In the genomic region with DNA sequence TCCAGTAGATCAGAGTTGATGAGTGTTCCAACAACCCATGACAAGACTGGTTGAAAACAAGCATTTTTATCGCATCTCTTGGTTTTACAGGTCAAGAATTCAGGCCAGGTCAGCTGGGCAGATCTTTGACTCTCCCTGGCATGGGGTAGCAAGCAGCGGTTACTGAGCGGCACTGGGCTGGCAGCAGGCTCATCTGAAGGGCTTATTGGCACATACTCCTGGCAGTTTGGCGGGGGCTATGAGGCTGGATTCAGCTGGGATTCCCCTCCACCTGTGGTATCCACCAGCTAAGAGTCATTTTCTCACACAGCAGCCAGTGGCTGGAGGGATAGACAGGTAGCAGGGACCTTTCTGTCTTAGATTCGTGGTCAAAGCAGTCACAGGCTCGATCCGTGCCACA, we compare ENCODE assay signal across 20 mouse cellular contexts. TPM values are rescaled to one million over a fixed set of nuclear protein-coding genes. Genes with fewer than 3 reads are reported as not detected.
DNase-seq lines count a peak whose midpoint lies in the region; ATAC-seq and TF ChIP-seq lines count a peak whose summit lies in the region.
"Had no signal": no experiment of that assay in that cellular context is flagged by ENCODE, and none has a peak within 500 bp of the region (broad histone marks: within the 10 kb centered on the region; RNA-seq: fewer than 3 reads in every experiment).

No protein-coding gene starts in this region.

- H3K36me3 ChIP-seq in forebrain, embryonic 10.5 days (replicated peaks): no peaks in the 10 kb centered on the region
- no peaks in the 10 kb centered on the region for H3K36me3 ChIP-seq in forebrain, embryonic 12.5 days (replicated peaks)
- no peaks in the 10 kb centered on the region for H3K36me3 ChIP-seq in liver, adult 2 months (ENCODE audit: control insufficient read depth, insufficient read depth, low read length)
- no peaks in the 10 kb centered on the region for H3K36me3 ChIP-seq in liver, embryonic 12.5 days
- no peaks in the 10 kb centered on the region for H3K36me3 ChIP-seq in heart, embryonic 15.5 days
- H3K36me3 ChIP-seq in limb, embryonic 10.5 days: no peaks in the 10 kb centered on the region
- H3K36me3 ChIP-seq in midbrain, embryonic 11.5 days (ENCODE audit: control insufficient read depth, insufficient read depth, low read length): no peaks in the 10 kb centered on the region
- H3K36me3 ChIP-seq: limb, embryonic 15.5 days; midbrain, embryonic 10.5 days; neural tube, embryonic 15.5 days had no signal

- no peak overlapping the region for H3K4me3 ChIP-seq in forebrain, embryonic 10.5 days
- H3K4me3 ChIP-seq in forebrain, embryonic 12.5 days (replicated peaks): no peak overlapping the region
- H3K4me3 ChIP-seq in liver, adult 2 months (ENCODE audit: insufficient read depth, low read depth, low read length): no peak overlapping the region
- H3K4me3 ChIP-seq in liver, embryonic 12.5 days: no peak overlapping the region
- no peak overlapping the region for H3K4me3 ChIP-seq in heart, embryonic 15.5 days
- no peak overlapping the region for H3K4me3 ChIP-seq in limb, embryonic 10.5 days
- H3K4me3 ChIP-seq in midbrain, embryonic 11.5 days (ENCODE audit: low read depth, low read length): no peak overlapping the region
- H3K4me3 ChIP-seq: layer of hippocampus, adult 2 months; limb, embryonic 15.5 days; midbrain, embryonic 10.5 days; neural tube, embryonic 15.5 days had no signal

- no peak for TF ChIP-seq POLR2A in liver, adult 2 months (IDR thresholded peaks at IDR 0.05; ENCODE audit: extremely low read depth, insufficient read depth, low read length)

- 0 out of 2 replicates have a peak overlapping the region, but pooled peaks have one; percentile 56 for H3K27ac ChIP-seq in forebrain, embryonic 10.5 days
- H3K27ac ChIP-seq in forebrain, embryonic 12.5 days: no peak overlapping the region
- no peak overlapping the region for H3K27ac ChIP-seq in liver, adult 2 months (replicated peaks; ENCODE audit: insufficient read depth, low read depth, low read length)
- H3K27ac ChIP-seq in liver, embryonic 12.5 days: no peak overlapping the region
- H3K27ac ChIP-seq in heart, embryonic 15.5 days: peak overlapping the region; percentile 94
- H3K27ac ChIP-seq in limb, embryonic 10.5 days: peak overlapping the region; percentile 82
- no peak overlapping the region for H3K27ac ChIP-seq in midbrain, embryonic 11.5 days (ENCODE audit: low read depth, low read length)
- H3K27ac ChIP-seq: hindbrain, postnatal 0 days; layer of hippocampus, adult 2 months; macrophage; midbrain, embryonic 10.5 days; neural tube, embryonic 15.5 days had no signal

- peaks cover 19% of the 10 kb centered on the region for H3K27me3 ChIP-seq in forebrain, embryonic 10.5 days (ENCODE audit: poor library complexity, severe bottlenecking)
- H3K27me3 ChIP-seq in forebrain, embryonic 12.5 days: peaks cover 3% of the 10 kb centered on the region; the same call in 1 of the 2 replicates
- H3K27me3 ChIP-seq in liver, adult 2 months (ENCODE audit: control insufficient read depth, insufficient read depth, low read length): no peaks in the 10 kb centered on the region
- H3K27me3 ChIP-seq in liver, embryonic 12.5 days (replicated peaks): peaks cover 37% of the 10 kb centered on the region
- H3K27me3 ChIP-seq in heart, embryonic 15.5 days: no peaks in the 10 kb centered on the region
- H3K27me3 ChIP-seq in limb, embryonic 10.5 days (ENCODE audit: low read depth, poor library complexity, severe bottlenecking): peaks cover 4% of the 10 kb centered on the region; the same call in 1 of the 2 replicates
- H3K27me3 ChIP-seq in midbrain, embryonic 11.5 days (ENCODE audit: control insufficient read depth, insufficient read depth, low read length): no peaks in the 10 kb centered on the region
- H3K27me3 ChIP-seq: limb, embryonic 15.5 days; neural tube, embryonic 15.5 days had no signal

- H3K9ac ChIP-seq in forebrain, embryonic 12.5 days: no peak overlapping the region
- H3K9ac ChIP-seq in liver, adult 2 months (ENCODE audit: low read depth, low read length): no peak overlapping the region
- H3K9ac ChIP-seq in liver, embryonic 12.5 days: no peak overlapping the region
- H3K9ac ChIP-seq in heart, embryonic 15.5 days: 0 out of 2 replicates have a peak overlapping the region, but pooled peaks have one; percentile 8
- no peak overlapping the region for H3K9ac ChIP-seq in midbrain, embryonic 11.5 days (ENCODE audit: low read length)
- H3K9ac ChIP-seq: forebrain, postnatal 0 days; limb, embryonic 15.5 days; neural tube, embryonic 15.5 days had no signal

- no peak for DNase-seq in forebrain, embryonic 10.5 days (ENCODE audit: extremely low spot score, low spot score)
- DNase-seq in liver, adult 2 months (ENCODE audit: extremely low read depth, low read depth, low spot score): peak; percentile 7
- no peak for DNase-seq in limb, embryonic 10.5 days (ENCODE audit: low spot score)
- no peak for DNase-seq in cerebellum, postnatal 36 days
- DNase-seq in midbrain, embryonic 11.5 days (ENCODE audit: low spot score, missing footprints): no peak
- DNase-seq: cerebellum, adult 8-10 months; thymus, adult 18-20 months; thymus, postnatal 36 days had no signal

- no peak overlapping the region for H3K4me2 ChIP-seq in forebrain, embryonic 12.5 days
- H3K4me2 ChIP-seq in liver, embryonic 12.5 days: no peak overlapping the region
- H3K4me2 ChIP-seq in heart, embryonic 15.5 days: 0 out of 2 replicates have a peak overlapping the region, but pooled peaks have one; percentile 47
- H3K4me2 ChIP-seq in midbrain, embryonic 11.5 days: no peak overlapping the region
- H3K4me2 ChIP-seq: neural tube, embryonic 15.5 days had no signal

- peaks cover 41% of the 10 kb centered on the region for H3K4me1 ChIP-seq in forebrain, embryonic 10.5 days
- H3K4me1 ChIP-seq in forebrain, embryonic 12.5 days: peaks cover 22% of the 10 kb centered on the region
- peaks cover 2% of the 10 kb centered on the region for H3K4me1 ChIP-seq in liver, adult 2 months (ENCODE audit: control insufficient read depth, insufficient read depth, low read length)
- H3K4me1 ChIP-seq in liver, embryonic 12.5 days: peaks cover 31% of the 10 kb centered on the region
- peaks cover 68% of the 10 kb centered on the region for H3K4me1 ChIP-seq in heart, embryonic 15.5 days (replicated peaks)
- H3K4me1 ChIP-seq in limb, embryonic 10.5 days: peaks cover 74% of the 10 kb centered on the region
- peaks cover 8% of the 10 kb centered on the region for H3K4me1 ChIP-seq in midbrain, embryonic 11.5 days (ENCODE audit: control insufficient read depth, insufficient read depth, low read length)

- WGBS in forebrain, embryonic 10.5 days: 95% methylated on average over 7 of the region's 7 CpGs
- 95% methylated on average over 7 of the region's 7 CpGs for WGBS in forebrain, embryonic 12.5 days
- WGBS in liver, adult 2 months: 70% methylated on average over 7 of the region's 7 CpGs
- WGBS in liver, embryonic 12.5 days (ENCODE audit: insufficient replicate concordance): 82% methylated on average over 7 of the region's 7 CpGs
- WGBS in heart, embryonic 15.5 days: 87% methylated on average over 7 of the region's 7 CpGs
- 91% methylated on average over 7 of the region's 7 CpGs for WGBS in limb, embryonic 10.5 days
- 95% methylated on average over 7 of the region's 7 CpGs for WGBS in midbrain, embryonic 11.5 days

- no peaks in the 10 kb centered on the region for H3K9me3 ChIP-seq in forebrain, embryonic 10.5 days
- H3K9me3 ChIP-seq in forebrain, embryonic 12.5 days: no peaks in the 10 kb centered on the region
- no peaks in the 10 kb centered on the region for H3K9me3 ChIP-seq in liver, embryonic 12.5 days (replicated peaks)
- H3K9me3 ChIP-seq in heart, embryonic 15.5 days (replicated peaks): no peaks in the 10 kb centered on the region
- H3K9me3 ChIP-seq in limb, embryonic 10.5 days (replicated peaks): no peaks in the 10 kb centered on the region
- no peaks in the 10 kb centered on the region for H3K9me3 ChIP-seq in midbrain, embryonic 11.5 days (ENCODE audit: control insufficient read depth, low read length)
- H3K9me3 ChIP-seq: limb, embryonic 15.5 days; midbrain, embryonic 10.5 days; neural tube, embryonic 15.5 days had no signal

- no peak for ATAC-seq in forebrain, embryonic 12.5 days (ENCODE audit: low FRiP score)
- ATAC-seq in liver, embryonic 12.5 days: no peak
- ATAC-seq in heart, embryonic 15.5 days (replicated peaks; ENCODE audit: insufficient number of reproducible peaks, insufficient read depth, low FRiP score, low read depth): no peak
- no peak for ATAC-seq in midbrain, embryonic 11.5 days (ENCODE audit: low FRiP score)
- ATAC-seq: forebrain, postnatal 0 days; hindbrain, postnatal 0 days; intestine, embryonic 16.5 days had no signal

- no peak for TF ChIP-seq CTCF in liver, adult 2 months (IDR thresholded peaks at IDR 0.05; ENCODE audit: low read depth, low read length)

- H3K79me2 ChIP-seq in liver, adult 2 months (ENCODE audit: control insufficient read depth, insufficient read depth, low read length): no peaks in the 10 kb centered on the region

RNA-seq across cellular contexts. Expression of gene Ifnlr1, which starts 32.1 kb away (rescaled TPM):
- polyA plus RNA-seq in forebrain, embryonic 10.5 days (2016; fragmentation: Nextera tagmentation; extraction: Ambion mirVana): 0.37 and 0.61 TPM in 2 replicates
- polyA plus RNA-seq in forebrain, embryonic 12.5 days (2016; fragmentation: Nextera tagmentation; extraction: Ambion mirVana): 0.36 and 0.40 TPM in 2 replicates
- under 0.01 TPM in 1 of 2 replicates, not detected in the other for total RNA-seq in liver, adult 2 months (2014; rRNA removed)
- 0.06 and 0.14 TPM in 2 replicates for polyA plus RNA-seq in liver, adult 2 months (2012; rRNA removed)
- polyA plus RNA-seq in liver, embryonic 12.5 days (2016; fragmentation: Nextera tagmentation; extraction: Ambion mirVana): 0.06 and 0.07 TPM in 2 replicates
- polyA plus RNA-seq in heart, embryonic 15.5 days (2015; fragmentation: Nextera tagmentation; extraction: Ambion mirVana): 0.64 and 0.94 TPM in 2 replicates
- polyA plus RNA-seq in limb, embryonic 10.5 days (2016; fragmentation: Nextera tagmentation; extraction: Ambion mirVana): 0.43 and 0.59 TPM in 2 replicates
- 0.08 and 0.12 TPM in 2 replicates for polyA plus RNA-seq in midbrain, embryonic 11.5 days (2014; fragmentation: Nextera tagmentation; extraction: Ambion mirVana)
- total RNA-seq: common myeloid progenitor, adult 5-6 weeks had no signal

Comparison
In these comparisons a context has a peak if more than half of its experiments do, and no peak if none do; other contexts are left out.
1. H3K27ac ChIP-seq: peak in forebrain, embryonic 10.5 days (single experiment), heart, embryonic 15.5 days (single experiment) and limb, embryonic 10.5 days (single experiment); none in forebrain, embryonic 12.5 days (single experiment), liver, adult 2 months (single experiment), liver, embryonic 12.5 days (single experiment) and midbrain, embryonic 11.5 days (single experiment).